Mouse (Mus musculus): Measurements from ENCODE around the gene Gal3st1. TPM values are rescaled to one million over a fixed set of nuclear protein-coding genes. Genes with fewer than 3 reads are reported as not detected.

Gal3st1 gene
- polyA plus RNA-seq, 1 experiment = 1.8 TPM

- H3K4me1 ChIP-seq (ENCODE audit: control insufficient read depth, insufficient read depth, low read length) = peaks cover 3% of the 10 kb centered on the region
- no peak overlapping the region for H3K9ac ChIP-seq (ENCODE audit: low read depth, poor library complexity, severe bottlenecking)
- H3K27me3 ChIP-seq (ENCODE audit: control insufficient read depth, insufficient read depth, low read length, poor library complexity, severe bottlenecking) = no peaks in the 10 kb centered on the region
- H3K4me3 ChIP-seq (ENCODE audit: low read depth, low read length) = no peak overlapping the region
- no peaks in the 10 kb centered on the region for H3K9me3 ChIP-seq (replicated peaks; ENCODE audit: control insufficient read depth, insufficient read depth, low read length, poor library complexity, severe bottlenecking)
- TF ChIP-seq CTCF (IDR thresholded peaks at IDR 0.05; ENCODE audit: low read depth, low read length) (no peak), EP300 (IDR thresholded peaks at IDR 0.05; ENCODE audit: insufficient read depth, low read depth, low read length) (no peak), POLR2A (IDR thresholded peaks at IDR 0.05; ENCODE audit: insufficient read depth, low read length) (no peak)
- no peak overlapping the region for H3K27ac ChIP-seq (ENCODE audit: insufficient read depth, low read length)
- no peaks in the 10 kb centered on the region for H3K36me3 ChIP-seq (ENCODE audit: control insufficient read depth, insufficient read depth, low read length, poor library complexity, severe bottlenecking)
Observed at GRCm38 (mm10) chr11:4039951-4040350, 56.5 kb downstream of the Gal3st1 start.

DNA sequence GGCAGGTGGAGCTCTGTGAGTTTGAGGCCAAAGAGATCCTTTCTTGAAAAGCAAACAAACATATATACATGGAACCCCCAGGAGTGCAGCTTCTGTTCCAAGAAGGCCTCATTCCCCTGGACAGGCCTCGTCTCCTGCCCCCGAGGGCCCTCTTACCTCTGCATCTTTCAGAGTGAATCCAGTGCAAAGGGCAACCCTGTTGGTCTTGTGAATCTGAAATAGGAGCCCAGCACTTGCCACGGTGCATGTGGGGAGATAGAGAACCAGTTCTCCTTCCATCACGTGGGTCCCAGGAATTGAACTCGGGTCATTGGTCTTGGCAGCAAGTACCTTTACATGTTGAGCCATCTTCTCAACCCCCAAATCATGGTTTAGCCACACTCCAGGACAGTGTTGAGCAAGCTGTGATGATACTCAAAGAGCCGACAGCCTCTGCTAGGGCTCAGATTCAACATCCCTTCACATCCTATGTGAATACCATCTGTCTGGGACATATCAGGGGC is 57.7 kb downstream of the Gal3st1 start:
- Histone ChIP-seq H3K27ac (ENCODE audit: insufficient read depth, low read length) (no peak overlapping the region), H3K27me3 (ENCODE audit: control insufficient read depth, insufficient read depth, low read length, poor library complexity, severe bottlenecking) (no peaks in the 10 kb centered on the region), H3K4me1 (ENCODE audit: control insufficient read depth, insufficient read depth, low read length) (no peaks in the 10 kb centered on the region), H3K36me3 (ENCODE audit: control insufficient read depth, insufficient read depth, low read length, poor library complexity, severe bottlenecking) (no peaks in the 10 kb centered on the region), H3K9ac (ENCODE audit: low read depth, poor library complexity, severe bottlenecking) (no peak overlapping the region), H3K4me3 (ENCODE audit: low read depth, low read length) (no peak overlapping the region), H3K9me3 (replicated peaks; ENCODE audit: control insufficient read depth, insufficient read depth, low read length, poor library complexity, severe bottlenecking) (no peaks in the 10 kb centered on the region)
- no peak for TF ChIP-seq EP300 (IDR thresholded peaks at IDR 0.05; ENCODE audit: insufficient read depth, low read depth, low read length)
- TF ChIP-seq CTCF (IDR thresholded peaks at IDR 0.05; ENCODE audit: low read depth, low read length) = no peak
- no peak for TF ChIP-seq POLR2A (IDR thresholded peaks at IDR 0.05; ENCODE audit: insufficient read depth, low read length)

DNA sequence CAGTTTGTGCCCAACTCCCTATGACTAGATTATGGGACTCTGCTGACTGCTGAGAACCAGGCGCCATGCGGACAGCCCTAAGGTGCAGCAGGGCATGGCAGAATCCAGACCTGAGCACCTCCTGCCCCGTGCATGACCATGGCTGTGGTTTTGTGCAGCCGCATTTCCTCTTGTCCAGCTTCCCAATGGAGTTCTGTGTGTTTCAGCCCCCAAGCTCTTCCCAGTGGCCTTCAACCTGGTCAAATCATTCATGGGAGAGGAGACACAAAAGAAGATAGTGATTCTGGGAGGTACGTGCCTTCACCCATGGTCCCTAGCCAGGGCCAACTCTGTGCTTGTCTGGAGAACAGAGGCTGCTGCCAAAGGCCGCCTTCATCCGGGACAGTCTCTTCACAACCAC is 59.6 kb downstream of the Gal3st1 start:
- TF ChIP-seq EP300 (IDR thresholded peaks at IDR 0.05; ENCODE audit: insufficient read depth, low read depth, low read length) (no peak), CTCF (IDR thresholded peaks at IDR 0.05; ENCODE audit: low read depth, low read length) (no peak), POLR2A (IDR thresholded peaks at IDR 0.05; ENCODE audit: insufficient read depth, low read length) (no peak)
- Histone ChIP-seq H3K9me3 (replicated peaks; ENCODE audit: control insufficient read depth, insufficient read depth, low read length, poor library complexity, severe bottlenecking) (no peaks in the 10 kb centered on the region), H3K9ac (ENCODE audit: low read depth, poor library complexity, severe bottlenecking) (no peak overlapping the region), H3K4me1 (ENCODE audit: control insufficient read depth, insufficient read depth, low read length) (no peaks in the 10 kb centered on the region), H3K27me3 (ENCODE audit: control insufficient read depth, insufficient read depth, low read length, poor library complexity, severe bottlenecking) (no peaks in the 10 kb centered on the region), H3K27ac (ENCODE audit: insufficient read depth, low read length) (no peak overlapping the region), H3K36me3 (ENCODE audit: control insufficient read depth, insufficient read depth, low read length, poor library complexity, severe bottlenecking) (no peaks in the 10 kb centered on the region), H3K4me3 (ENCODE audit: low read depth, low read length) (no peak overlapping the region)

DNA sequence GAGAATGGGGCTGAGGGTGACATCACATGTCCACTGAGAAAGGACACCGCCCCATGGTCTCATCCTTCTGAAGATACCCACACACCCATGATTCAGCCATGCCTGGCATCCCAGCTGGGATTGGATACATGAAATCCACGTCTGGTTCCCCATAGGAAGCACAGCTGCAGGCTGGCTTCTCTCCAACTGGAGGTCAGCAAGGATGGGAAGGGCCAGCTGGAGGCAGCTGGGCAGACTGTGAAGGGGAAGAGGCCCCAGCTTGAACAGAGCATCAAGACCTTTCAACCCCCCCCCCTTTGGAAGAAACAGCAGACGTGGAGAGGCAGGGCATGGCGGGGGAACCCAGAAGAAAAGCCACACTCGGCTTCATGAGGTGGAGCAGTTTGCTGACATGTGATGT is 63.1 kb downstream of the Gal3st1 start:
- no peak for TF ChIP-seq EP300 (IDR thresholded peaks at IDR 0.05; ENCODE audit: insufficient read depth, low read depth, low read length)
- no peak overlapping the region for H3K9ac ChIP-seq (ENCODE audit: low read depth, poor library complexity, severe bottlenecking)
- no peak overlapping the region for H3K27ac ChIP-seq (ENCODE audit: insufficient read depth, low read length)
- no peaks in the 10 kb centered on the region for H3K36me3 ChIP-seq (ENCODE audit: control insufficient read depth, insufficient read depth, low read length, poor library complexity, severe bottlenecking)
- H3K4me3 ChIP-seq (ENCODE audit: low read depth, low read length) = no peak overlapping the region
- H3K27me3 ChIP-seq (ENCODE audit: control insufficient read depth, insufficient read depth, low read length, poor library complexity, severe bottlenecking) = no peaks in the 10 kb centered on the region
- peaks cover 5% of the 10 kb centered on the region for H3K9me3 ChIP-seq (replicated peaks; ENCODE audit: control insufficient read depth, insufficient read depth, low read length, poor library complexity, severe bottlenecking)
- no peaks in the 10 kb centered on the region for H3K4me1 ChIP-seq (ENCODE audit: control insufficient read depth, insufficient read depth, low read length)

- no peaks in the 10 kb centered on the region for H3K27me3 ChIP-seq (ENCODE audit: control insufficient read depth, insufficient read depth, low read length, poor library complexity, severe bottlenecking)
- H3K9me3 ChIP-seq (replicated peaks; ENCODE audit: control insufficient read depth, insufficient read depth, low read length, poor library complexity, severe bottlenecking) = peaks cover 5% of the 10 kb centered on the region
- H3K4me1 ChIP-seq (ENCODE audit: control insufficient read depth, insufficient read depth, low read length) = no peaks in the 10 kb centered on the region
- TF ChIP-seq POLR2A (IDR thresholded peaks at IDR 0.05; ENCODE audit: insufficient read depth, low read length) = no peak
- H3K9ac ChIP-seq (ENCODE audit: low read depth, poor library complexity, severe bottlenecking) = no peak overlapping the region
- no peak overlapping the region for H3K27ac ChIP-seq (ENCODE audit: insufficient read depth, low read length)
- H3K36me3 ChIP-seq (ENCODE audit: control insufficient read depth, insufficient read depth, low read length, poor library complexity, severe bottlenecking) = no peaks in the 10 kb centered on the region
- no peak overlapping the region for H3K4me3 ChIP-seq (ENCODE audit: low read depth, low read length)
Observed at GRCm38 (mm10) chr11:4047766-4048165, 64.3 kb downstream of the Gal3st1 start.

- Histone ChIP-seq H3K9ac (ENCODE audit: low read depth, poor library complexity, severe bottlenecking) (no peak overlapping the region), H3K4me1 (ENCODE audit: control insufficient read depth, insufficient read depth, low read length) (no peaks in the 10 kb centered on the region), H3K4me3 (ENCODE audit: low read depth, low read length) (no peak overlapping the region), H3K27me3 (ENCODE audit: control insufficient read depth, insufficient read depth, low read length, poor library complexity, severe bottlenecking) (no peaks in the 10 kb centered on the region), H3K9me3 (replicated peaks; ENCODE audit: control insufficient read depth, insufficient read depth, low read length, poor library complexity, severe bottlenecking) (peaks cover 5% of the 10 kb centered on the region), H3K27ac (ENCODE audit: insufficient read depth, low read length) (no peak overlapping the region), H3K36me3 (ENCODE audit: control insufficient read depth, insufficient read depth, low read length, poor library complexity, severe bottlenecking) (no peaks in the 10 kb centered on the region)
- TF ChIP-seq EP300 (IDR thresholded peaks at IDR 0.05; ENCODE audit: insufficient read depth, low read depth, low read length) = no peak
- no peak for TF ChIP-seq CTCF (IDR thresholded peaks at IDR 0.05; ENCODE audit: low read depth, low read length)
- no peak for TF ChIP-seq POLR2A (IDR thresholded peaks at IDR 0.05; ENCODE audit: insufficient read depth, low read length)
Observed at GRCm38 (mm10) chr11:4048438-4048837, 65.0 kb downstream of the Gal3st1 start.

Other genes starting within 250 kb of the Gal3st1 start
- gene Osbp2, start 119.7 kb upstream of the Gal3st1 start, polyA plus RNA-seq (2011; ENCODE audit: insufficient read depth, insufficient read length, low read depth, missing spikeins) = 0.67 and 1.5 TPM in 2 replicates
- 0.72 and 1.1 TPM in 2 replicates for gene 4921536K21Rik, start 88.5 kb upstream of the Gal3st1 start, polyA plus RNA-seq (2011; ENCODE audit: insufficient read depth, insufficient read length, low read depth, missing spikeins)
- gene Dusp18, start 88.4 kb upstream of the Gal3st1 start, polyA plus RNA-seq (2011; ENCODE audit: insufficient read depth, insufficient read length, low read depth, missing spikeins) = 3.3 and 4.0 TPM in 2 replicates
- 2.9 and 3.1 TPM in 2 replicates for gene Slc35e4, start 69.0 kb upstream of the Gal3st1 start, polyA plus RNA-seq (2011; ENCODE audit: insufficient read depth, insufficient read length, low read depth, missing spikeins)
- 45.8 and 47.8 TPM in 2 replicates for gene Tcn2, start 51.5 kb upstream of the Gal3st1 start, polyA plus RNA-seq (2011; ENCODE audit: insufficient read depth, insufficient read length, low read depth, missing spikeins)
- 248 and 252 TPM in 2 replicates for gene Pes1, start 19.7 kb upstream of the Gal3st1 start, polyA plus RNA-seq (2011; ENCODE audit: insufficient read depth, insufficient read length, low read depth, missing spikeins)
- gene 4930556J24Rik, start 6.9 kb upstream of the Gal3st1 start, polyA plus RNA-seq (2011; ENCODE audit: insufficient read depth, insufficient read length, low read depth, missing spikeins) = not detected in 2 replicates
- gene Sec14l4, start 47.8 kb downstream of the Gal3st1 start, polyA plus RNA-seq (2011; ENCODE audit: insufficient read depth, insufficient read length, low read depth, missing spikeins) = 5.2 and 7.4 TPM in 2 replicates
- gene Sec14l3, start 81.2 kb downstream of the Gal3st1 start, polyA plus RNA-seq (2011; ENCODE audit: insufficient read depth, insufficient read length, low read depth, missing spikeins) = not detected in 2 replicates
- 8.3 and 10.9 TPM in 2 replicates for gene Mtfp1, start 111.8 kb downstream of the Gal3st1 start, polyA plus RNA-seq (2011; ENCODE audit: insufficient read depth, insufficient read length, low read depth, missing spikeins)
- 4.2 and 5.4 TPM in 2 replicates for gene Sec14l2, start 139.8 kb downstream of the Gal3st1 start, polyA plus RNA-seq (2011; ENCODE audit: insufficient read depth, insufficient read length, low read depth, missing spikeins)
- gene Rnf215, start 151.6 kb downstream of the Gal3st1 start, polyA plus RNA-seq (2011; ENCODE audit: insufficient read depth, insufficient read length, low read depth, missing spikeins) = 8.0 and 8.9 TPM in 2 replicates
- 3.7 and 5.8 TPM in 2 replicates for gene Ccdc157, start 176.7 kb downstream of the Gal3st1 start, polyA plus RNA-seq (2011; ENCODE audit: insufficient read depth, insufficient read length, low read depth, missing spikeins)
- gene Sf3a1, start 176.7 kb downstream of the Gal3st1 start, polyA plus RNA-seq (2011; ENCODE audit: insufficient read depth, insufficient read length, low read depth, missing spikeins) = 117 and 125 TPM in 2 replicates
- 19.9 and 20.5 TPM in 2 replicates for gene Tbc1d10a, start 203.2 kb downstream of the Gal3st1 start, polyA plus RNA-seq (2011; ENCODE audit: insufficient read depth, insufficient read length, low read depth, missing spikeins)
- gene Castor1, start 234.6 kb downstream of the Gal3st1 start, polyA plus RNA-seq (2011; ENCODE audit: insufficient read depth, insufficient read length, low read depth, missing spikeins) = 29.6 and 35.2 TPM in 2 replicates